Mouse (Mus musculus): Measurements from ENCODE around the gene Exoc6b.

Exoc6b gene

GRCm38 (mm10) chr6:84882663-84883517 lies 186.4 kb downstream of the Exoc6b start:
- DNase-seq (ENCODE audit: low read depth, low spot score): peak; percentile 54

GRCm38 (mm10) chr6:84875869-84876268 lies 193.4 kb downstream of the Exoc6b start:
- no peak for DNase-seq (ENCODE audit: low read depth, low spot score)

- no peak for DNase-seq (ENCODE audit: low read depth, low spot score)
Measured at GRCm38 (mm10) chr6:84867114-84867513, 202.2 kb downstream of the Exoc6b start.

- DNase-seq (ENCODE audit: low read depth, low spot score): no peak
Measured at GRCm38 (mm10) chr6:84864625-84865024, 204.7 kb downstream of the Exoc6b start.

GRCm38 (mm10) chr6:84863816-84864375 lies 205.4 kb downstream of the Exoc6b start:
- no peak for DNase-seq (ENCODE audit: low read depth, low spot score)

- DNase-seq (ENCODE audit: low read depth, low spot score): no peak
Measured at GRCm38 (mm10) chr6:84845665-84846064, 223.6 kb downstream of the Exoc6b start.

GRCm38 (mm10) chr6:84841138-84841537 lies 228.2 kb downstream of the Exoc6b start:
- DNase-seq (ENCODE audit: low read depth, low spot score): no peak

- DNase-seq (ENCODE audit: low read depth, low spot score): no peak
Measured at GRCm38 (mm10) chr6:84807546-84807945, 261.8 kb downstream of the Exoc6b start.

GRCm38 (mm10) chr6:84806132-84806730 lies 263.1 kb downstream of the Exoc6b start:
- no peak for DNase-seq (ENCODE audit: low read depth, low spot score)

GRCm38 (mm10) chr6:84798736-84799135 lies 270.6 kb downstream of the Exoc6b start:
- DNase-seq (ENCODE audit: low read depth, low spot score): no peak

GRCm38 (mm10) chr6:84783994-84784393 lies 285.3 kb downstream of the Exoc6b start:
- DNase-seq (ENCODE audit: low read depth, low spot score): no peak

GRCm38 (mm10) chr6:84779987-84780386 lies 289.3 kb downstream of the Exoc6b start:
- DNase-seq (ENCODE audit: low read depth, low spot score): no peak

- no peak for DNase-seq (ENCODE audit: low read depth, low spot score)
Measured at GRCm38 (mm10) chr6:84778970-84779369, 290.3 kb downstream of the Exoc6b start.

GRCm38 (mm10) chr6:84775908-84776307 lies 293.4 kb downstream of the Exoc6b start:
- DNase-seq (ENCODE audit: low read depth, low spot score): no peak

- DNase-seq (ENCODE audit: low read depth, low spot score): no peak
Measured at GRCm38 (mm10) chr6:84755266-84755665, 314.0 kb downstream of the Exoc6b start.

GRCm38 (mm10) chr6:84752806-84753420 lies 316.4 kb downstream of the Exoc6b start:
- DNase-seq (ENCODE audit: low read depth, low spot score): no peak

GRCm38 (mm10) chr6:84751409-84751808 lies 317.9 kb downstream of the Exoc6b start:
- no peak for DNase-seq (ENCODE audit: low read depth, low spot score)

- no peak for DNase-seq (ENCODE audit: low read depth, low spot score)
Measured at GRCm38 (mm10) chr6:84746847-84747395, 322.4 kb downstream of the Exoc6b start.

GRCm38 (mm10) chr6:84746193-84746846 lies 323.0 kb downstream of the Exoc6b start:
- DNase-seq (ENCODE audit: low read depth, low spot score): no peak

- DNase-seq (ENCODE audit: low read depth, low spot score): no peak
Measured at GRCm38 (mm10) chr6:84745570-84745969, 323.7 kb downstream of the Exoc6b start.

GRCm38 (mm10) chr6:84742227-84742626 lies 327.1 kb downstream of the Exoc6b start:
- DNase-seq (ENCODE audit: low read depth, low spot score): no peak
